Mouse (Mus musculus) kidney, embryonic 14.5 days (tissue): ENCODE results near the gene Tifa. TPM values are rescaled to one million over a fixed set of nuclear protein-coding genes. Genes with fewer than 3 reads are reported as not detected.
A peak's percentile ranks its signal among the peaks of the same experiment; 100 is the strongest.

Experiments used
- ATAC-seq: fragments of 200-750 bp; cut with Nextera tagmentation; 2 replicates; pipeline ENCODE4 v1.8.0; 2017; ENCODE audit warnings: moderate number of reproducible peaks, mild to moderate bottlenecking, moderate TSS enrichment, moderate library complexity; ENCODE audit not compliant: low FRiP score, low TSS enrichment
- H3K27ac ChIP-seq: fragments of 300-500 bp; sonication (generic); 2 replicates; pipeline ENCODE4 v1.5.1; 2014; ENCODE audit warnings: low read depth, mild to moderate bottlenecking, low read length, moderate library complexity, mixed read lengths
- H3K27me3 ChIP-seq: fragments of 300-500 bp; sonication (generic); 2 replicates; pipeline ENCODE4 v1.6.1; 2014; ENCODE audit warnings: mild to moderate bottlenecking, low read length; ENCODE audit not compliant: control insufficient read depth, insufficient read depth
- H3K36me3 ChIP-seq: fragments of 300-500 bp; sonication (generic); 2 replicates; pipeline ENCODE4 v1.6.1; 2014; ENCODE audit warnings: low read length, mixed read lengths; ENCODE audit not compliant: control insufficient read depth, insufficient read depth
- H3K4me1 ChIP-seq: fragments of 300-500 bp; sonication (generic); 2 replicates; pipeline ENCODE4 v1.6.1; 2014; ENCODE audit warnings: low read length, mixed read lengths; ENCODE audit not compliant: control insufficient read depth, insufficient read depth
- H3K4me2 ChIP-seq: fragments of 300-500 bp; sonication (generic); replicated peaks from 2 replicates; pipeline ENCODE4 v1.6.1; 2014; ENCODE audit warnings: low read depth, mild to moderate bottlenecking, low read length
- H3K4me3 ChIP-seq: fragments of 300-500 bp; sonication (generic); 2 replicates; pipeline ENCODE4 v1.5.1; 2014; ENCODE audit warnings: mild to moderate bottlenecking, low read length
- H3K9ac ChIP-seq: fragments of 300-500 bp; sonication (generic); 2 replicates; pipeline ENCODE4 v1.6.1; 2014; ENCODE audit warnings: low read depth, mild to moderate bottlenecking, low read length, moderate library complexity
- H3K9me3 ChIP-seq: fragments of 300-500 bp; sonication (generic); 2 replicates; pipeline ENCODE4 v1.6.1; 2016; ENCODE audit warnings: low read length; ENCODE audit not compliant: control insufficient read depth
- WGBS: fragments of 180-500 bp; shearing (Covaris S2); extraction: QIAGEN DNeasy Blood & Tissue Kit; methylation state at CpG from one replicate; pipeline ENCODE4 v1.1.7; 2014; 5-methylcytosine and 5-hydroxymethylcytosine counted together
- polyA plus RNA-seq: library from polyadenylated mRNA; unstranded; fragments of >200 nt; fragmentation: Nextera tagmentation; extraction: Ambion mirVana; gene quantifications from 2 replicates; pipeline ENCODE4 v1.2.1, GENCODE M21; 2014

Tifa gene
- polyA plus RNA-seq, 1 experiment from 2014 or later = 4.2 TPM

- H3K9me3 ChIP-seq = no peaks in the 10 kb centered on the region
- no peak overlapping the region for H3K9ac ChIP-seq
- no peak for ATAC-seq
- no peak overlapping the region for H3K4me2 ChIP-seq
- no peak overlapping the region for H3K4me3 ChIP-seq
- no peaks in the 10 kb centered on the region for H3K36me3 ChIP-seq
- peaks cover 29% of the 10 kb centered on the region for H3K27me3 ChIP-seq
- WGBS = 90% methylated on average over 6 of the region's 6 CpGs
- H3K27ac ChIP-seq = no peak overlapping the region
- H3K4me1 ChIP-seq = no peaks in the 10 kb centered on the region
Observed at GRCm38 (mm10) chr3:127756458-127756857, 33.1 kb upstream of the Tifa start.

GRCm38 (mm10) chr3:127757886-127758301, 31.7 kb upstream of the Tifa start:
- no peak overlapping the region for H3K4me2 ChIP-seq
- no peak for ATAC-seq
- H3K9ac ChIP-seq = no peak overlapping the region
- H3K4me3 ChIP-seq = no peak overlapping the region
- no peak overlapping the region for H3K27ac ChIP-seq
- H3K4me1 ChIP-seq = no peaks in the 10 kb centered on the region
- no peaks in the 10 kb centered on the region for H3K36me3 ChIP-seq
- no peaks in the 10 kb centered on the region for H3K9me3 ChIP-seq
- H3K27me3 ChIP-seq = peaks cover 22% of the 10 kb centered on the region

- H3K9me3 ChIP-seq = no peaks in the 10 kb centered on the region
- H3K27ac ChIP-seq = no peak overlapping the region
- H3K36me3 ChIP-seq = no peaks in the 10 kb centered on the region
- H3K27me3 ChIP-seq = peaks cover 22% of the 10 kb centered on the region
- ATAC-seq = no peak
- H3K4me1 ChIP-seq = no peaks in the 10 kb centered on the region
- no peak overlapping the region for H3K4me3 ChIP-seq
- no peak overlapping the region for H3K4me2 ChIP-seq
- no peak overlapping the region for H3K9ac ChIP-seq
- 66% methylated on average over 4 of the region's 4 CpGs for WGBS
Observed at GRCm38 (mm10) chr3:127758806-127759205, 30.8 kb upstream of the Tifa start.

GRCm38 (mm10) chr3:127759212-127759611, 30.4 kb upstream of the Tifa start:
- H3K9me3 ChIP-seq = no peaks in the 10 kb centered on the region
- no peak overlapping the region for H3K27ac ChIP-seq
- H3K4me1 ChIP-seq = no peaks in the 10 kb centered on the region
- no peak for ATAC-seq
- 14% methylated on average over 8 of the region's 8 CpGs for WGBS
- H3K4me2 ChIP-seq = no peak overlapping the region
- H3K36me3 ChIP-seq = no peaks in the 10 kb centered on the region
- peaks cover 22% of the 10 kb centered on the region for H3K27me3 ChIP-seq
- H3K4me3 ChIP-seq = no peak overlapping the region
- H3K9ac ChIP-seq = no peak overlapping the region

- H3K4me3 ChIP-seq = no peak overlapping the region
- 55% methylated on average over 8 of the region's 8 CpGs for WGBS
- no peaks in the 10 kb centered on the region for H3K4me1 ChIP-seq
- H3K9me3 ChIP-seq = no peaks in the 10 kb centered on the region
- ATAC-seq = 0 out of 2 replicates have a peak, but pooled peaks have one; percentile 32
- H3K36me3 ChIP-seq = no peaks in the 10 kb centered on the region
- H3K4me2 ChIP-seq = no peak overlapping the region
- H3K9ac ChIP-seq = no peak overlapping the region
- H3K27ac ChIP-seq = no peak overlapping the region
- H3K27me3 ChIP-seq = peaks cover 12% of the 10 kb centered on the region
Observed at GRCm38 (mm10) chr3:127762403-127762802, 27.2 kb upstream of the Tifa start.

GRCm38 (mm10) chr3:127763076-127763612, 26.5 kb upstream of the Tifa start:
- Histone ChIP-seq H3K4me3 (no peak overlapping the region), H3K27me3 (peaks cover 8% of the 10 kb centered on the region), H3K9me3 (no peaks in the 10 kb centered on the region), H3K4me1 (no peaks in the 10 kb centered on the region), H3K9ac (no peak overlapping the region), H3K4me2 (no peak overlapping the region), H3K27ac (no peak overlapping the region), H3K36me3 (no peaks in the 10 kb centered on the region)
- WGBS = 22% methylated on average over 7 of the region's 7 CpGs
- peak; percentile 66 for ATAC-seq

- Histone ChIP-seq H3K4me2 (no peak overlapping the region), H3K9me3 (no peaks in the 10 kb centered on the region), H3K4me1 (no peaks in the 10 kb centered on the region), H3K27ac (no peak overlapping the region), H3K4me3 (no peak overlapping the region), H3K27me3 (0 out of 2 replicates have a peak, but pooled peaks cover 3% of the 10 kb centered on the region), H3K36me3 (no peaks in the 10 kb centered on the region), H3K9ac (no peak overlapping the region)
- ATAC-seq = no peak
- WGBS = 59% methylated on average over 5 of the region's 5 CpGs
Observed at GRCm38 (mm10) chr3:127764541-127764940, 25.1 kb upstream of the Tifa start.

GRCm38 (mm10) chr3:127765971-127766370, 23.6 kb upstream of the Tifa start:
- 75% methylated on average over 3 of the region's 3 CpGs for WGBS
- no peak for ATAC-seq
- no peaks in the 10 kb centered on the region for H3K36me3 ChIP-seq

GRCm38 (mm10) chr3:127769146-127769545, 20.5 kb upstream of the Tifa start:
- no peak for ATAC-seq
- 89% methylated on average over 11 of the region's 11 CpGs for WGBS
- Histone ChIP-seq H3K9me3 (no peaks in the 10 kb centered on the region), H3K4me1 (no peaks in the 10 kb centered on the region), H3K27ac (no peak overlapping the region), H3K27me3 (no peaks in the 10 kb centered on the region), H3K36me3 (no peaks in the 10 kb centered on the region), H3K4me2 (no peak overlapping the region), H3K9ac (no peak overlapping the region), H3K4me3 (no peak overlapping the region)

More at GRCm38 (mm10) chr3:127765971-127766370, 23.6 kb upstream of the Tifa start:
- Histone ChIP-seq H3K4me2 (no peak overlapping the region), H3K4me1 (no peaks in the 10 kb centered on the region), H3K27ac (no peak overlapping the region), H3K27me3 (no peaks in the 10 kb centered on the region), H3K9me3 (no peaks in the 10 kb centered on the region), H3K4me3 (no peak overlapping the region), H3K9ac (no peak overlapping the region)
